Mouse (Mus musculus): Measurements from ENCODE around the gene Sspo. TPM values are rescaled to one million over a fixed set of nuclear protein-coding genes. Genes with fewer than 3 reads are reported as not detected.

The Sspo gene
- polyA plus RNA-seq, 1 experiment from 2014 or later: 0.45 TPM

GRCm38 (mm10) chr6:48467490-48467889, 19.5 kb downstream of the Sspo start:
- H3K9me3 ChIP-seq (replicated peaks): no peaks in the 10 kb centered on the region
- H3K4me1 ChIP-seq: peaks cover 18% of the 10 kb centered on the region
- no peaks in the 10 kb centered on the region for H3K36me3 ChIP-seq
- 82% methylated on average over 7 of the region's 7 CpGs for WGBS
- no peaks in the 10 kb centered on the region for H3K27me3 ChIP-seq (ENCODE audit: low read depth, poor library complexity, severe bottlenecking)
- peak overlapping the region; percentile 32 for H3K27ac ChIP-seq
- no peak overlapping the region for H3K4me3 ChIP-seq
- DNase-seq (ENCODE audit: low spot score): no peak

GRCm38 (mm10) chr6:48470739-48471138, 22.7 kb downstream of the Sspo start:
- no peak for DNase-seq (ENCODE audit: low spot score)

GRCm38 (mm10) chr6:48478446-48478845, 30.4 kb downstream of the Sspo start:
- WGBS: 89% methylated on average over 4 of the region's 4 CpGs

More at GRCm38 (mm10) chr6:48470739-48471138, 22.7 kb downstream of the Sspo start:
- Histone ChIP-seq H3K27me3 (ENCODE audit: low read depth, poor library complexity, severe bottlenecking) (no peaks in the 10 kb centered on the region), H3K27ac (no peak overlapping the region), H3K4me3 (no peak overlapping the region), H3K9me3 (replicated peaks) (no peaks in the 10 kb centered on the region), H3K4me1 (peaks cover 9% of the 10 kb centered on the region; the same call in 1 of the 2 replicates), H3K36me3 (no peaks in the 10 kb centered on the region)
- WGBS: 77% methylated on average over 2 of the region's 2 CpGs

GRCm38 (mm10) chr6:48482501-48482900, 34.5 kb downstream of the Sspo start:
- H3K4me1 ChIP-seq: peaks cover 34% of the 10 kb centered on the region
- no peak for DNase-seq (ENCODE audit: low spot score)
- H3K36me3 ChIP-seq: no peaks in the 10 kb centered on the region
- no peak overlapping the region for H3K27ac ChIP-seq
- WGBS: 73% methylated on average over 5 of the region's 5 CpGs
- H3K9me3 ChIP-seq (replicated peaks): no peaks in the 10 kb centered on the region
- H3K27me3 ChIP-seq (ENCODE audit: low read depth, poor library complexity, severe bottlenecking): no peaks in the 10 kb centered on the region
- no peak overlapping the region for H3K4me3 ChIP-seq

More at GRCm38 (mm10) chr6:48478446-48478845, 30.4 kb downstream of the Sspo start:
- Histone ChIP-seq H3K9me3 (replicated peaks) (no peaks in the 10 kb centered on the region), H3K27me3 (ENCODE audit: low read depth, poor library complexity, severe bottlenecking) (no peaks in the 10 kb centered on the region), H3K27ac (no peak overlapping the region), H3K4me1 (peaks cover 12% of the 10 kb centered on the region), H3K4me3 (no peak overlapping the region), H3K36me3 (no peaks in the 10 kb centered on the region)
- DNase-seq (ENCODE audit: low spot score): no peak

GRCm38 (mm10) chr6:48487747-48488725, 40.0 kb downstream of the Sspo start:
- Histone ChIP-seq H3K27me3 (ENCODE audit: low read depth, poor library complexity, severe bottlenecking) (peaks cover 25% of the 10 kb centered on the region), H3K4me3 (peak overlapping the region; percentile 53), H3K36me3 (no peaks in the 10 kb centered on the region), H3K27ac (peak overlapping the region; percentile 90), H3K4me1 (peaks cover 42% of the 10 kb centered on the region), H3K9me3 (replicated peaks) (no peaks in the 10 kb centered on the region)
- WGBS: 9% methylated on average over 22 of the region's 25 CpGs
- peak; percentile 64 for DNase-seq (ENCODE audit: low spot score)

- DNase-seq (ENCODE audit: low spot score): no peak
- Histone ChIP-seq H3K27ac (0 out of 2 replicates have a peak overlapping the region, but pooled peaks have one; percentile 5), H3K4me1 (peaks cover 41% of the 10 kb centered on the region), H3K27me3 (ENCODE audit: low read depth, poor library complexity, severe bottlenecking) (peaks cover 34% of the 10 kb centered on the region), H3K4me3 (no peak overlapping the region), H3K36me3 (no peaks in the 10 kb centered on the region), H3K9me3 (replicated peaks) (no peaks in the 10 kb centered on the region)
- WGBS: 88% methylated on average over 3 of the region's 3 CpGs
Measured at GRCm38 (mm10) chr6:48489741-48490140, 41.7 kb downstream of the Sspo start.

GRCm38 (mm10) chr6:48491361-48491760, 43.3 kb downstream of the Sspo start:
- Histone ChIP-seq H3K4me3 (no peak overlapping the region), H3K4me1 (peaks cover 33% of the 10 kb centered on the region), H3K27ac (no peak overlapping the region), H3K9me3 (replicated peaks) (no peaks in the 10 kb centered on the region), H3K36me3 (no peaks in the 10 kb centered on the region), H3K27me3 (ENCODE audit: low read depth, poor library complexity, severe bottlenecking) (peaks cover 34% of the 10 kb centered on the region)
- DNase-seq (ENCODE audit: low spot score): no peak
- WGBS: 68% methylated on average over 9 of the region's 9 CpGs

- peaks cover 14% of the 10 kb centered on the region for H3K4me1 ChIP-seq
- 12% methylated on average over 8 of the region's 8 CpGs for WGBS
- H3K4me3 ChIP-seq: no peak overlapping the region
- no peaks in the 10 kb centered on the region for H3K9me3 ChIP-seq (replicated peaks)
- peak overlapping the region; percentile 39; the same call in 1 of the 2 replicates for H3K27ac ChIP-seq
- no peak for DNase-seq (ENCODE audit: low spot score)
- no peaks in the 10 kb centered on the region for H3K36me3 ChIP-seq
- peaks cover 34% of the 10 kb centered on the region for H3K27me3 ChIP-seq (ENCODE audit: low read depth, poor library complexity, severe bottlenecking)
Measured at GRCm38 (mm10) chr6:48493136-48493730, 45.2 kb downstream of the Sspo start.

- WGBS: 91% methylated on average over 4 of the region's 4 CpGs
- no peaks in the 10 kb centered on the region for H3K9me3 ChIP-seq (replicated peaks)
- no peak overlapping the region for H3K27ac ChIP-seq
- H3K4me1 ChIP-seq: peaks cover 8% of the 10 kb centered on the region; the same call in 1 of the 2 replicates
- DNase-seq (ENCODE audit: low spot score): no peak
- H3K36me3 ChIP-seq: no peaks in the 10 kb centered on the region
- H3K27me3 ChIP-seq (ENCODE audit: low read depth, poor library complexity, severe bottlenecking): peaks cover 14% of the 10 kb centered on the region
- H3K4me3 ChIP-seq: no peak overlapping the region
Measured at GRCm38 (mm10) chr6:48497521-48497920, 49.5 kb downstream of the Sspo start.

GRCm38 (mm10) chr6:48503847-48504240, 55.8 kb downstream of the Sspo start:
- DNase-seq (ENCODE audit: low spot score): no peak
- Histone ChIP-seq H3K27me3 (ENCODE audit: low read depth, poor library complexity, severe bottlenecking) (no peaks in the 10 kb centered on the region), H3K4me3 (peak overlapping the region; percentile 75), H3K9me3 (replicated peaks) (no peaks in the 10 kb centered on the region), H3K36me3 (peaks cover 6% of the 10 kb centered on the region), H3K27ac (0 out of 2 replicates have a peak overlapping the region, but pooled peaks have one; percentile 84), H3K4me1 (peaks cover 12% of the 10 kb centered on the region)
- WGBS: 17% methylated on average over 2 of the region's 2 CpGs

- under 1% methylated on average over 26 of the region's 26 CpGs for WGBS
- Histone ChIP-seq H3K4me3 (peak overlapping the region; percentile 75), H3K4me1 (peaks cover 12% of the 10 kb centered on the region), H3K27me3 (ENCODE audit: low read depth, poor library complexity, severe bottlenecking) (no peaks in the 10 kb centered on the region), H3K36me3 (peaks cover 10% of the 10 kb centered on the region), H3K27ac (peak overlapping the region; percentile 84), H3K9me3 (replicated peaks) (no peaks in the 10 kb centered on the region)
- DNase-seq (ENCODE audit: low spot score): peak; percentile 71
Measured at GRCm38 (mm10) chr6:48504241-48504854, 56.3 kb downstream of the Sspo start.

- Histone ChIP-seq H3K27me3 (ENCODE audit: low read depth, poor library complexity, severe bottlenecking) (no peaks in the 10 kb centered on the region), H3K36me3 (peaks cover 43% of the 10 kb centered on the region), H3K4me1 (peaks cover 8% of the 10 kb centered on the region), H3K4me3 (no peak overlapping the region), H3K9me3 (replicated peaks) (no peaks in the 10 kb centered on the region), H3K27ac (no peak overlapping the region)
- no peak for DNase-seq (ENCODE audit: low spot score)
- WGBS: 79% methylated on average over 4 of the region's 4 CpGs
Measured at GRCm38 (mm10) chr6:48508087-48508486, 60.1 kb downstream of the Sspo start.
